Mouse (Mus musculus) large intestine, adult 2 months (tissue): ENCODE data around the gene Pls1. TPM values are rescaled to one million over a fixed set of nuclear protein-coding genes. Genes with fewer than 3 reads are reported as not detected.

Source experiments
- DNase-seq: peaks from one replicate; pipeline ENCODE4 v3.0.0-alpha.2; 2012; ENCODE audit warnings: low read depth, low spot score
- WGBS: fragments of 180-500 bp; shearing (Covaris S2); methylation state at CpG from one replicate; pipeline ENCODE4 v1.1.7; 2018; 5-methylcytosine and 5-hydroxymethylcytosine counted together
- polyA plus RNA-seq: library from polyadenylated mRNA; depleted of rRNA; stranded (reverse); fragments of >200 nt; gene quantifications from 2 replicates; pipeline ENCODE4 v1.2.3, GENCODE M21; 2012

Gene Pls1
- polyA plus RNA-seq, 1 experiment: 118 TPM

DNA sequence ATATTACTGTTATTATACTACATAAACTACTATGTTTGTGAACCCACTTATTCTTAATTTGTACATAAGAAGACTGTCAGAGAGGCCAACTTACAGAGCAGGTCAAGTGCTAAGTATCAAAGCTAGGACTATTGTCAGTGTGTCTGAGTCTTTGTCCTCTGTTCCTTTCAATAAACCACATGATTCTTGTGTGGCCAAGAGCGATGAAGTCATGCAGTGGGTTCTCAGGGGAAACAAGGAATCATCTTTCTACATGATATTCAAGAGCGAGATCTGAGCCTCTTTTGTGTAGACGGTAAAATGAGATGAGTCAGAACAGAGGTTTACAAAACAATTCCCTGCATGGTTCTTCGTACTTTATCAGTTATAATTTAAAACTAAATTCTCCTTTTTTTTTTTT is 35.5 kb downstream of the Pls1 start:
- WGBS: 86% methylated on average over 4 of the region's 4 CpGs
- no peak for DNase-seq

DNA sequence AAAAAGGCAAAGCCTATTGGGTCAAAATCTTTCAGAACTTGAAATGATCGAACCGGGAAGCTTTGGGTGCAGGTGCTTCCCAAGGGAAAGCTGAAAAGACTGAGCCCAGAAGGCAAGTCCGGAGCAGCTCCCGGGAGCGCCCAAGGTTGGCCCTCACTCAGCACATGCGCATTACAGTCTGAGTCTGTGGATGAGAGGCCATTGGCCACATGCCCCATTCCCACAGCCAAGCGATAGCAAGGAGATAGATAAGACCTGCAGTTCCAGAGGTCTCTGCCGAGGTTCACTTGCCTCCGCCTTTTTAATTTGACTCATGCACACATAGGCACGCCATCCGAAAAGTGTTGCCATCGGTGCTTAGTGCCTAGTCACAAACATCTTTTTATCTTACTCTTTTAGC is 39.7 kb downstream of the Pls1 start:
- 66% methylated on average over 12 of the region's 12 CpGs for WGBS
- DNase-seq: no peak

DNA sequence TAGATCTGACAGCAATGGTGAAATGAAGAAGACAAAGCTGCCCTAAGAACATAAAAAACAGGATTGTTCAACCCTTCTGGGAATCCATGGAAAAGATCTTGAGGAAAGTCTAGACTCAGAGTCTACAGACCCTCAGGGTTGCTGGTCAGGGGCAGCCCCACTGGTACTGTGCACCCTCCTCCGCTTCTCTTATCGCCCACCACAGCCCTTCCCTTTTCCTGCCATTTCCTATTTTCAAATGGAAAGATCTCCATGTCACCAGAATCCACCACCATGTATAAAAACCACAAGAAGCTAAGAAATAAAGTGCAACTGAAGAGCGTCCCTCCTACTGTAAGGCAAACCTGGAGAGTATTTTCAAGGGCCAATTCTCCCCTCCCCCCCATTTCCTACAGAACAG is 41.3 kb downstream of the Pls1 start:
- WGBS: 94% methylated on average over 3 of the region's 3 CpGs

DNA sequence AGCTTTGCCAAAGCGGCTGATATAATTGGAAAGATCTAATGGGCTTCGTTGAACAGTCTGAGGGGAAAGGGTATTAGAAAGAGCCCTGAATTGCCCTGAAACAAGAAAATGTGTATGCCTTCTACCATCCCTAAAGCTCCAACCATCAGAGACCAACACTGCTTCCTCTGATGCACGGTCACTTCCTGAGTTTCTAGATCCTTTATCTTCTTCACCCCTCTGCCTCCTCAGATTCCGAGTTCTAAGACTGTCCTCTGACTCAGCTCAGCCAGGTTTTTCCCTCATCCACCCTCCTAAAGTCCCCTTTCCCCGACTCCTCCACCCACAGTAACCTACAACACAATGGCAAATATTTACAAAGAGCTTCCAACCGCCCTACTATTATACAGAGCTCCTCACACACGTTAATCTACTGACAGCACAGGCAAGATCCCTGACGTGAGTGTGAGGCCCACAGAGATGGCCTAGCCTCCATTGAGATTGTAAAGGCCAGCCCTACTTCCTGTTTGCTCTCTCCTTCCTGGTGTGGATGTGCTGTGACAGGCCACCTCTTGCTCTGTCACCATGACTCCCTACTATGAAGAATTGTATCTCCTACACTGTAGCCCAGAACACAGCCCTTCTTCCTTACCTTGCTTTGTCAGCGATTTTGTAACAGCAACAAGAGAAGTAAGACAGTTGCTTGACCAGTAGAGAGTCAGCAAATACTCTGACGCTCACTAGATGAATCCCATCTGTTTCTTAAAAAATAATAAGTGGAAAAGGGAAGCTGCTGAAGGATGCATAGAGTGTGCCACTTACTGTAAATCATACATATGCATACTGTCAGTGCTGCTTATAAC is 43.3 kb downstream of the Pls1 start:
- WGBS: 29% methylated on average over 10 of the region's 10 CpGs

More for the DNA sequence above, 41.3 kb downstream of the Pls1 start:
- no peak for DNase-seq

DNA sequence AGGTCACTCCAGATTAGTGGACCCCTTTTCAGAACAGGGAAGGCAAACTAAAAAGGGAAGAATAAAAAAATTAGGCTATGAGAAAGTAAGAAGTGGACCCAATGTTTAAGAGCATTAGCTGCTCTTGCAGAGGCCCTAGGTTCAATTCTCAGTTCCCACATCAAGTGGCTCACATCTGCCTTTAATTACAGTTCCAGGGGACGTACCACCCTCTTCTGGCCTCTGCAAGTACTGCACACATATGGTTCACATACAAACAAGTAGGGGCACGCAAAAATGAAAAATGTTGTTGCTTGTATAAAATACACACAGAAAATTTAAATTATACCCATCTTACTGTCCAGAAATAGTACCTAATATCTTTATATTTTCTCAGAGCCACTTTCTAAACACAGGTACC is 48.8 kb downstream of the Pls1 start:
- no peak for DNase-seq
- 87% methylated on average over 2 of the region's 2 CpGs for WGBS

More for the DNA sequence above, 43.3 kb downstream of the Pls1 start:
- DNase-seq: no peak

DNA sequence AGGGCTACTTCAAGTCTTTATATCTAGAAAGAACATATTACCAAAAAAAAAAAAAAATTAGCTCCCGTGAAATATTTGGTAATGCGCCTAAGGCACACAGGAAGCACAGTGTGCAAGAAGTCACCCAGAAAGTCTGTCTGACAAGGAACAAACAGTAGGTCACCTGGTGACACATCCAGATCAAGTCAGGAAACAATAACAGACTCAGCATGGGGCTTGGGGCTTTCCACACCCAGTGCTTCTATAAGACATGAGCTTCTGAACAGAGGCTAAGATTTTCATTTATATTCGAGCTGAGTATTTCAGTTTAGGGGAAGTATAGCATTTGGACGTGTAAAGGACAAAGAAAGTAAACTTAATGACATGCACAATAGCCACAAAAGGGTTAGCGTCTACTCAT is 49.3 kb downstream of the Pls1 start:
- no peak for DNase-seq
- 45% methylated on average over 5 of the region's 5 CpGs for WGBS

DNA sequence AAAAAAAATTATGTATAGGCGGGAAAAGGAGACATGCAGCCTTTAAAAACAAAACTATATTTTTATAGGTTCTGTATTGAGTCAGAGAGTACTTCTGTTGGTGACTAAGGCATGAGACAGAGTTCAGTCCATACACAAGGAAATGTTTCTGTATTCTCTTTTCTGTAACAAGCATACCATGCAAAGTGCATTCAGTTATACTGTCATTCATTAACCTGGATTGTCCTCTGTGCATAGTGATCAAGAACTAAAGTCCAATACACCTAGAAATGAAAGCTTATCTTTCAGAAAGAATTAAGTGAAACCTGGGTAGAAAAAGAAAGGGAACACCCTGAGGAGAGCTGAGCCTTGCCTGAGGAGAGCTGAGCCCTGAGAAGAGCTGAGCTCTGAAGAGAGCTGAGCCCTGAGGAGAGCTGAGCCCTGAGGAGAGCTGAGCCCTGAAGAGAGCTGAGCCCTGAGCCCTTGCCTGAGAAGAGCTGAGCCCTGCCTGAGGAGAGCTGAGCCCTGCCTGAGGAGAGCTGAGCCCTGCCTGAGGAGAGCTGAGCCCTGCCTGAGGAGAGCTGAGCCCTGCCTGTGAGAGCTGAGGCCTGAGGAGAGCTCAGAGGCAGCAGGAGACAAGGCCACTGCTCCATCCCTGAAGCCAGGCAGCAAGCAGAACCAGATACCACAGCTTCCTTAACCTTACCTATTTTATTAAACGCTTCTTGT is 49.9 kb downstream of the Pls1 start:
- 38% methylated on average over 2 of the region's 2 CpGs for WGBS
- no peak for DNase-seq

DNA sequence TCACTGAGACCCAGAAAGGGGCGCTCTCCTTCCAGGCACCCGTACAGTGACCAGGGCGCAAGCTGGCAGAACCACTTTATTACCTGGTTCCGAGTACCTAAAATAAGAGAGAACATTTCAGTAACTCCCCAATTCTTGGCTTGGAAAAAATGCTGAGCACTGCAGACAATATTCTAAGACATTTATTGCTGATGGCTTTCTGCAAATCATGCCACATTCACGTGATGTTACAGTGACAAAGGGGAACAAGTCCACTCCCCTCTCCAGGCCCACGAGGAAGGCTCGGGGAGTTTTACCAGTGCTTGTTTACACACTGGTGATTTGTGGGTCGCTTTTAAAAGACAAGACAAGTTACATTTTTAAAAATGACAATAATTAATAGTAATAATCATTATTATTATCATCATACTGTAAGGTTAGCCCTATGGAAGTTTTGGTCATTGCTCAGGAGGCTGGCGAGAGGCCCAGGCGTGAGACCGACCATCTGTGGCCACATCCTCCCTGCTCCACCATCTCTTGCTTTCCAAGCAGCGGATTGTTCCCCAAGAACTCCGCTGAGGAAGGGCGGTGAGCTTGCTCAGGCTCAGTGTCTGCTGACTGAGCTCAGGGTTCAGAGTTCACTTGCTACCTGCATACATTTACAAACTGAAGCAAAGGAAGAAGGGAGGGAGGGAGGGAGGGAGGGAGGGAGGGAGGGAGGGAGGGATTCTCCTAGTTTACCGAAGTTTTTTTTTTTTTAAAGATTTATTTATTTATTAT is 50.9 kb downstream of the Pls1 start:
- WGBS: 40% methylated on average over 15 of the region's 15 CpGs
- DNase-seq: no peak

DNA sequence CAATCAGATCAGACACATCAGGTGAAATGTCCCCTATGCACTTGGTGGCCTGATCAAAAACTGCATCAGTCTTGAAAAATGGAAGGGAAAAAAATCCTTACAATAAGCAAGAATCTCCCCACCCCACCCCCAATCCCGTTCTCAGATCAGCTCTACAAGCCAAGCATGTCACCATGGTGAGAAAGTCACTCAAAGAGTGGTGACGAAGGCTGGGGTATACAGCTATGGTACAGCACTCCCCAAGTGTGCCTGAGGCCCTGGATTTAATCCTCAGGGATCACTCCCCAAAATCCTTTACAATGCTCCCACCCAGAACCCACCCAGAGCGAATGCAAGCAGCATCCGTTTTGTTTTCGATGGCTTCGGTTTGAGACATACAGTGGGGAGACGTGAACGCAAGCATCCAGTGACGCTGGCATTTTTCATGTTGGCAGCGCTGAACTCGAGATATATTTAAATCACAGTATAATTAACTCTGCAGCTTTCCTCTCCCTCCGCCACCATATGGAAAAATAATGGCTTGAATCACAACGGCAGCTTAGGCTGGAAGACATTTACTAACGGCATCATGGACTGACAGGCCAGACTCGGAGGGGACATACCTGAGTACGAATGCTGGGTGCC is 60.1 kb downstream of the Pls1 start:
- DNase-seq: no peak
- 91% methylated on average over 16 of the region's 16 CpGs for WGBS

DNA sequence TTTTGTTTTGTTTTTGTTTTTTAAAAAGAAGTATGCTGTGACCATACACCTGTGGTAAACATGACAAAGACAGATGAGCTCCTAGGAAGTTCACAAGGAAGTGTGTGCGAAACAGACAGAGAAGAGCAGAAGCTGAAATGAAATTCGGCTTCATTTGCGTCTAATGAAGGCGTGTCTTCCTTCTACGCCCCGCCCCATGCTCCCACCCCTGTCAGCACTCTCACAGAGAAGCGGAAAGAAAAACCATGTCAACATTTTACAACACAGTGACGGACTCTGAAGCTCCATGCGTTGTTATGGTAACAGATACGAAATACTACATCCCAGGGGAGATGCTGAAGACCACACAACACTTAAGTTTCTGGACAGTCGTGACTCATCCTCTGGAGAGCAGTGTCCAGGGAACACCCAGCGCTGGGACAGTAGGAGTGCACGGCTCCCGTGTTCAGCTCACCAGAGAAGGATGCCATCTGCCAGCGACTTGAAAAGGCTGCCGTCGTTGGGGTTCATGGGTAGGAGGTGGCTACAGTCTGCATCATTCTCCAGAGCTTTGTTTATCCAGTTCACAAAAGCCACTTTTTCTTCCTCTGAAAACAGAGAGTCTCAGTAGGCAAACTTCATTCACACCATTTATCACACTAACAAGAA is 61.3 kb downstream of the Pls1 start:
- WGBS: 71% methylated on average over 17 of the region's 17 CpGs
- no peak for DNase-seq

DNA sequence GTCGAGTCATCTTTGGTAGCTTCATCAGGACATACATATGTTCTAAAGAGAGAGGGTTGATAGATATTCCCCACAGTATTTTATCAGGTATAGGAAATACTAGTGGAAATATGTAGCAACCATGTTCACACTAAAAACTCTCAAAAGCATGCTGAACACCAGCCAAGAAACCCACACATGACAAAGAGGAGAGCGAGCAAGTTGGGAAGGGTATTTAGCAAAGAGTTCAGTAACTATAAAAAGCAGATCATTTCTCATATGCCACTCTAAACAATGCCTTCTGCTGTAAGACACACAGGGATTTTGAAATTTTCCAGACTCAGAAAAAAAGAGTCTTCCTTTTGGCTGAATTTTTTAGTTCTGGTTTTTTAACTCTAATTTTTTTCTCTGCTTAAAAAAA is 73.4 kb downstream of the Pls1 start:
- 69% methylated on average over 2 of the region's 2 CpGs for WGBS
- no peak for DNase-seq

DNA sequence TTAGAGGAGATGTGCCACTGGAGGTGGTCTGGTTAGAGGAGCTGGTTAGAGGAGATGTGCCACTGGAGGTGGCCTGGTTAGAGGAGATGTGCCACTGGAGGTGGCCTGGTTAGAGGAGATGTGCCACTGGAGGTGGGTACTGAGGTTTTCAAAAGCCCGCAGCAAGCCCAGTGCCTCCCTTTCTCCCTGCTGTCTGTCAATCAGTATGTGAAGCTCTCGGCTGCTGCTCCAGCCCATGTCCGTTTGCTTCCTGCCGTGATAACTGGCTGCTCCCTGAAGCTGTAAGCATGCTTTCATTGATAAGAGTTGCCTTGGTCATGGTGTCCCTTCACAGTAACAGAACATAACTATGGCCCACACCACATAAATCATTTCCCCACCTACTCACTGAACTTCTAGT is 81.9 kb downstream of the Pls1 start:
- no peak for DNase-seq
- WGBS: 95% methylated on average over 4 of the region's 4 CpGs

DNA sequence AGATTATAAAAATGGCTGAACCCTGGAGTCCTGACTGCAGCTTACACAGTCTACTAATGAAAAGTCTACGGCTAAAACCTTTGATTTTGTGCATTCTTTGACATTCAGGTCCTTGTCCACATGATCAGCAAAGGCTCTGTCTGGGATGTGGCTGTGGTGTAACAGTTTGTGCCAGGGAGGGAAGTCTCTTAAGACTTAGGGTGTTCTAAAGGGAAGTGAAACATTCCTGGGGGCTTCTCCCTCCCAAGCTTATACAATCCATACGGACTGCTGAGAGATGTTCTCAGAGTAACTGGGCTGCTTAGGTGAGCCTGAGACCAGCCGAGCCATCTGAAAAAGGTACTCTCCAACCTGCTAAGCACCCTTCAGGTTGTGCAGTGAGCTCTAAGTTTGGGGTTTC is 82.9 kb downstream of the Pls1 start:
- WGBS: 89% methylated on average over 3 of the region's 3 CpGs
- no peak for DNase-seq

DNA sequence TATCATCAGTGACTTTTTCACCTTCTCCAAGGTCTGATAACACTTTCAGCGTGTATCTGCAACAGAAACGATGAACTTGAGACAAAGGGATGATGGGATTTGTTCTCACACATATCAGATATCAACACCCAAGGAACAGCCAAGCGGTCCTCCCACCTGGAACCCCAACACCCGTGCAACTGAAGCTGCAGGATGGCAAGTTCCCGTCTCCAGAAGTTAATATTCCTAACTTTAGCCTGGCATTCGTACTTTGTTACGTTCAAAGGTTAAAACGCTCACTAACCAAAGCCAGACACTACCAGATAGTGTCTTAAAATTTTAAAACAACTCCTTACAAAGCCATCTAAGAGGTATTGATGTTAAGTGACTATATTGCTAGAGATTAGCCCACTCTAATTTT is 83.7 kb downstream of the Pls1 start:
- DNase-seq: no peak
- WGBS: 92% methylated on average over 8 of the region's 8 CpGs

DNA sequence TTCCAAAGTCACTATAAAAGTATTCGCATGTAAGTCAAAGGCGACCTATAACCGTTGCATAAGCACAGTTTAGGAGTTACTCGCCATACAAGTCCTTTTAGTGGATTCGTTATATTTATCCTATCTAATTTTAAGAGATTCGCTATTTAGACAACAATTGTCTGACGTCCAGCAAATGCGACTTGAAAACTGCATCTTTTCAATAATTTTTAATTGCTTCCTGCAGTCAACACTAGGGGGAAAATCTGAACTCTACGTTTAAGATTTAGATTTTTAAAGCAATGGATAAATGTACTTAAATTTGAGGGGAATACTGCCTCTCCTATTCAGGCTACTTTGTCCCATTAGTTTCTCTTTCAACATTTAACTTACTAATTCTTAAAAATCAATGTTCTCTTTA is 94.4 kb downstream of the Pls1 start:
- WGBS: 35% methylated on average over 9 of the region's 9 CpGs
- no peak for DNase-seq

DNA sequence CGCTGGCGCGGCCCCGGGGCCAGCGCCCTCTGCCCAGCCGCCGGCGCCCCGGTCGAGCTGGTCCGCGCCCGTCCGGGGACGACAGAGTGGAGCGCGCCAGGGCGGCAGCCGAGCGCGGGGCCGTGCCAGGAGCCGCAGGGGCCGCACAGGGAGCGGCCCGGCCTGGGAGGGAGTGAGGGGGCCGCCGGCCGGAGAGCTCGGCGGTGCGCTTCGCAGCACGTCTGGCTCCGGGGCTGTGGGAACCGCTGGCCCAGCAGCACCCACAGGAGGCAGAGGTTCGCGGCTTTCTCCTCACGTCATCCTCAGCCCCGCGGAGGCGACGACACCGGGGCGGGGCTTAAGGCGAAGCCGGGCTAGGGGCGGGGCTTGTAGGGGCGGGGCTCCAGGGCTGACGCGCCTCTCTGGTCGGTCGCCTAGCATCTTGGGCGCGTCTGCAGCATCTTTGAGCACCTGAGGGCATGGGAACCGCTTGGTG is 95.0 kb downstream of the Pls1 start, which contains the start of gene Trpc1:
Gene Trpc1 (minus strand): TSS at position 339 of the 475 bp plus-strand sequence.
- 1% methylated on average over 56 of the region's 56 CpGs for WGBS
- DNase-seq: peak; percentile 51

DNA sequence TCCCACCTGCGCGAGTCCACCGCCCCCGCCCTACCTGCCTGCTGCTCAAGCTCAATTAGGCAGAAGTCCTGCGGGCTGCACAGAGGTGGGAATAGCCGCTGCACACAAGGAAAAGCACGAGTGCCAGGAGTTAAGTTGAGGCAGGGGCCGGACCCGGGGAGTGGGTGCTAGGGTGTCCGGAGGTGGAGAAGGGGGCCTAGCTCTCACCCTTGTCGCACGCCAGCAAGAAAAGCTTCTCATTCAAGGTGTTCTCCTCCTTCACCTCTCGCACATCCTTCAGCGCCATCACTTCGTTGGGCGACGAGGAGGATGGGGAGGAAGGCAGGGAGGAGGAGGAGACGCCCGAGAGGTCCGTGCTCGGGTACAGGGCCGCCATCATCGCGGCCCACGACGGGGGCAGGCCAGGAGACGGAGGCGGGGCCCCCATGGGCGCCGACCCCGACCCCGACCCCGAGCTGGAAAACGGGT is 95.6 kb downstream of the Pls1 start:
- no peak for DNase-seq
- 4% methylated on average over 34 of the region's 34 CpGs for WGBS

DNA sequence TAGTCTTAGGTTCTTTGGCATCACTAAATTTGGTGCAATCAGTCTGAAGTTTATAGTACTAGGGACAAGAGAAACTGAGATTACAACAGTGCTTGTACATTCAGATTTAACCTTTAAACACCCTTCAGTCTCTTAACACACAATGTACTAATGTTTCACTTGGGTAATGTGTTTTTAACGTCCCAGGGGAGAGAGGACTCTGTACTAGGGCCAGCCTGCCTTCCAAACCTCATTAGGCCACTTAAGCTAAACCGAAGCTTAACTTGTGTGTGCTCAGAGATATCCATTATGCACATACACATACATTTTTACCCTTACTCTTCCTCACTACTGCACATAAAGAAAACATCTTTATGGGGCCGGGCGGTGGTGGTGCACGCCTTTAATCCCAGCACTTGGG is 97.8 kb downstream of the Pls1 start:
- WGBS: 82% methylated on average over 5 of the region's 5 CpGs
- DNase-seq: no peak
